Mouse (Mus musculus) bone marrow macrophage, adult 2 months (primary cell): ENCODE data around the gene Pak2. TPM values are rescaled to one million over a fixed set of nuclear protein-coding genes. Genes with fewer than 3 reads are reported as not detected.

Source experiments
- H3K27ac ChIP-seq: 2 replicates; pipeline ENCODE4 v1.5.1; 2012; ENCODE audit warnings: low read depth, low read length; ENCODE audit not compliant: insufficient read depth
- H3K4me1 ChIP-seq: 2 replicates; pipeline ENCODE4 v1.6.1; 2012; ENCODE audit warnings: low read length; ENCODE audit not compliant: control insufficient read depth, insufficient read depth
- H3K4me3 ChIP-seq: 2 replicates; pipeline ENCODE4 v1.5.1; 2012; ENCODE audit warnings: mild to moderate bottlenecking, low read length, moderate library complexity; ENCODE audit not compliant: insufficient read depth
- CTCF ChIP-seq: IDR thresholded peaks from 2 replicates; pipeline ENCODE4 v1.5.1; 2012; ENCODE audit warnings: low read depth, mild to moderate bottlenecking, low read length, moderate library complexity
- POLR2A ChIP-seq: IDR thresholded peaks from 2 replicates; pipeline ENCODE4 v1.6.1; 2012; ENCODE audit warnings: mild to moderate bottlenecking, low read depth, low read length, borderline replicate concordance
- polyA plus RNA-seq: library from polyadenylated mRNA; stranded (reverse); fragments of >200 nt; gene quantifications from 2 replicates; pipeline ENCODE4 v1.2.4, GENCODE M21; 2012; ENCODE audit not compliant: missing spikeins, insufficient read depth, insufficient read length

The Pak2 gene
- polyA plus RNA-seq, 1 experiment, result 63.0 TPM

DNA sequence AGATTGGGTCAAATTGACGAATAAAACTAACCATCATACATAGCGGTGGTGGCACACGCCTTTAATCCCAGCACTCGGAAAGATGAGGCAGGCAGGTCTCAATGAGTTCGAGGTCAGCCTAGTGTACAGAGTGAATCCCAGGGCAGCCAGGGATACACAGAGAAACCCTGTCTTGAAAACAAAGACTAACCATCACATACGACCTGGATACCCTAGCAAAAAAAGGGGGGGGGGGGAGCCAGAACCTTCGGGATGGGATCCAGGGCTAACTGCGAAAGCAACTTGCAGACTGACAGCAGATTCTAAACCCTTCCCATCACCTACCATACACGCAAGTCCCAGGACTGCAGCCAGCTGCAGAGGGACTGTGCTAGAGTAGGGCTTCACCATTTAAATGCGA is 35.3 kb upstream of the Pak2 start:
- peak overlapping the region; percentile 53 for H3K4me3 ChIP-seq
- peak overlapping the region; percentile 99 for H3K27ac ChIP-seq
- peaks cover 34% of the 10 kb centered on the region for H3K4me1 ChIP-seq
- TF ChIP-seq CTCF (no peak), POLR2A (no peak)

DNA sequence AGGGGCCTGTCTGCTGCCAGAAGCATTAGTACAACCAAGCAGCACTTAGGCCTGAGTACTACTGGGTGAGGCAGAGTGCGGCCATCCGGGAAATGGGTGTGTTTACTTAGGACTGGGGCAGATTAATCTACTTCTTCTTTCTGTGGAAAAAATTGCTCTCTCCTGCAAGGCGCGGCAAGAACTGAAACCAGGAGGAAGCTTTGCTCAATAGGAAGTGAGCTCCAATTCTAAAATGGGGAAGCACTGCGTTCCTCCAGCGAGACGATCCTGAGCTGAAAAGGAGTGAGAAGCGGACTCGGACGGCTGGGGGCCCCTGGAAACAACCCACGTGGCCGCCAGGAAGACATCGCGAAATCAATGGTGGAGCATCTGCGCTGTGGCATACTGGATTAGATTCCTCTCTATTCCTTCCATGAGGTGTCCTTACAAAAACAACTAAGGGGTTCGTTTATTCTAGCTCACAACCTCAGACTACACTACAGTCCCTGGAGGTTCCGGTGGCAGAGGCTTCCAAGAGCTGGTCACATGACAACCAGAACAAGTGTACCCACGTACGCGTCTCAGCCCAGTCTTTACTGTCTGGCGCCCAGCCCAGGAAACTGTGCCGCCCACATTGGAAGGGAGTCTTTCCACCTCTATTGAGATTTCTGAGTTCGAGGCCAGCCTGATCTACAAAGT is 34.5 kb upstream of the Pak2 start:
- Histone ChIP-seq H3K27ac (peak overlapping the region; percentile 99), H3K4me3 (peak overlapping the region; percentile 53)

DNA sequence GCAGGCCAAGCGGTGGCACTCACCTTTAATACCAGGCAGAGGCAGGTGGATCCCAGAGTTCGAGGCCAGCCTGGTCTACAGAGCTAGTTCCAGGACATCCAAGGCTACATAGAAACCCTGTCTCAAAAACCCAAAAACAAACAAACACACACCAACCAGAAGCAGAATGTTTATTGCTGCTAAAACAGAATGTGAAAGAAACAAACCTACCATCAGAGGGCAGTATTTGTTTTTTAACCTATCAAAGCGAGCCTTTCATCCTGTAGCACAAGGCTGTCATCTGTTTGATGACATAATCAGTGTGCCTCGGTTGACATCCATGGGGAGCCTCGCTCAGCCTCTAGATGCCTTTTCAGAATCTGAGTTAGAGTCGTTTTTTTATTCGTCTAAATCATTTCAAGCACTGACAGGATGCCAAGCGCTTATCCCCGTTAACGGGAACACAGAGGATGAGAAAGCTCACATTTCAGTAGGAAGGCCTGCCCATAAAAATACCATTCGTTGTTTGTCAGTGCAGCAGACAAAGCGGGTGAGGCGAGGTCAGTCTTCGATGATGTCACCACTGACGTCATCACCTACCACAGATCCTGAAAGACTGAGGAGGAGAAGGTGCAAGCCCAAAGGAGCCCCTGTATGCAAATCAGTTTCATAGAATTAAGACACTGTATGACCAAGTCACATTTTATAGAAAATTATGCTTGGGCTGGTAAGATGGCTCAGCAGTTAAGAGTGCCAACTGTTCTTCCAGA is 32.0 kb upstream of the Pak2 start:
- Histone ChIP-seq H3K4me3 (no peak overlapping the region), H3K27ac (no peak overlapping the region), H3K4me1 (peaks cover 40% of the 10 kb centered on the region)
- no peak for TF ChIP-seq CTCF
- no peak for TF ChIP-seq POLR2A

More for the DNA sequence above, 34.5 kb upstream of the Pak2 start:
- peaks cover 37% of the 10 kb centered on the region for H3K4me1 ChIP-seq
- no peak for TF ChIP-seq CTCF
- no peak for TF ChIP-seq POLR2A

- Histone ChIP-seq H3K4me1 (peaks cover 25% of the 10 kb centered on the region), H3K4me3 (no peak overlapping the region), H3K27ac (no peak overlapping the region)
- TF ChIP-seq CTCF (no peak), POLR2A (no peak)
Measured at GRCm38 (mm10) chr16:32108578-32108977, 29.4 kb upstream of the Pak2 start.

DNA sequence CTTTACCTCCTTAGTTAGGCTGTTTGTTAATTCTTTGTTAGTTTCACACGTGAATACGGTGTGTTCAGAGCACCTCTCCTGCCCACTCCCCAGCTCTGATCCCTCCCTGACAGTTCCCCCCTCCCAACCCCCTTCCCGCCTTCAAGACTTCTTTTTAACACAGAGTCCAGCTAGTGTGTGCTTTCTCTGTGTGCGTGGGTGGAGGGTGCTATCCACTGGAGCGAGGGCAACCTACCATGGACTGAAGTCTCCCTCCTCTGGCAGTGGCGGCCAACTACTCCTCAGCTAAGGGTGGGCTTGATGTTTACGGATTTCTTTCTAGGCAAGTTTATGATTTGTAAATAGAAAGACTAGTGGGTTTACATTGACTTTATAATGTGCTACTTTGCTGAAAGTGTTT is 29.0 kb upstream of the Pak2 start:
- Histone ChIP-seq H3K4me3 (no peak overlapping the region), H3K4me1 (peaks cover 22% of the 10 kb centered on the region)

GRCm38 (mm10) chr16:32107342-32108045 is 28.4 kb upstream of the Pak2 start:
- H3K27ac ChIP-seq, result no peak overlapping the region
- TF ChIP-seq CTCF (no peak), POLR2A (no peak)
- peaks cover 16% of the 10 kb centered on the region for H3K4me1 ChIP-seq
- no peak overlapping the region for H3K4me3 ChIP-seq

More for the DNA sequence above, 29.0 kb upstream of the Pak2 start:
- no peak overlapping the region for H3K27ac ChIP-seq
- TF ChIP-seq CTCF (peak; percentile 30; the same call in 1 of the 2 replicates), POLR2A (no peak)

DNA sequence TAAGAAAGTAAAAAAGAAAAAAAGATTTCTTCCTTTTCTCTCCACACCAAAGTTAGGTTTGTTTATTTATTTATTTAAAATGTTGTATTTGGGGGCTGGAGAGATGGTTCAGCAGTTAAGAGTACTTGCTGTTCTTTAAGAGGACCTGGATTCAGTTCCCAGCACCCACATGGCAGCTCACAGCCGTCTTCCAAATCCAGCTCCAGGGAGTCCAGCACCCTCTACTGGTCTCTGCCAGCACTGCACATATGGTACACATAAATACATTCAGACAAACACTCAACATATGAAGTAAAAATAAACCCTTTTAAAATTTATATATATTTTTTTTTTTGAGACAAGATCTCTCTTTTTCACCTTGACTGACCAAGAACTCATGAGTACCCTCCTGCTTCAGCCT is 26.6 kb upstream of the Pak2 start:
- H3K27ac ChIP-seq, result no peak overlapping the region
- H3K4me1 ChIP-seq, result peaks cover 8% of the 10 kb centered on the region
- H3K4me3 ChIP-seq, result no peak overlapping the region
- TF ChIP-seq CTCF (no peak), POLR2A (no peak)

- TF ChIP-seq CTCF, result no peak
- TF ChIP-seq POLR2A, result no peak
- Histone ChIP-seq H3K4me1 (peaks cover 4% of the 10 kb centered on the region; the same call in 1 of the 2 replicates), H3K27ac (no peak overlapping the region), H3K4me3 (no peak overlapping the region)
Measured at GRCm38 (mm10) chr16:32102295-32102694, 23.2 kb upstream of the Pak2 start.

GRCm38 (mm10) chr16:32099638-32100150 is 20.6 kb upstream of the Pak2 start, which contains the start of the genes Pigx and Cep19:
Pigx (minus strand) TSS chr16:32099740.
Cep19 (plus strand) TSS chr16:32099800.
- H3K27ac ChIP-seq, result peak within 1 kb of the TSS; percentile 39
- no peak for TF ChIP-seq CTCF
- TF ChIP-seq POLR2A, result no peak
- H3K4me1 ChIP-seq, result peaks cover 4% of the 10 kb centered on the region; the same call in 1 of the 2 replicates
- H3K4me3 ChIP-seq, result peak within 1 kb of the TSS; percentile 93
